Mouse (Mus musculus) mouse trophoblast stem cell (cell line): ENCODE results near the gene Erc1.

ENCODE experiments used
- in situ Hi-C, 2 experiments: fragments of 300-500 bp; cut with MseI, MboI; formaldehyde crosslinking; loops; 2 replicates in 1 of 2; 3 replicates in 1 of 2; pipeline ENCODE4 v1.15.1; 2025

Erc1 gene

DNA sequence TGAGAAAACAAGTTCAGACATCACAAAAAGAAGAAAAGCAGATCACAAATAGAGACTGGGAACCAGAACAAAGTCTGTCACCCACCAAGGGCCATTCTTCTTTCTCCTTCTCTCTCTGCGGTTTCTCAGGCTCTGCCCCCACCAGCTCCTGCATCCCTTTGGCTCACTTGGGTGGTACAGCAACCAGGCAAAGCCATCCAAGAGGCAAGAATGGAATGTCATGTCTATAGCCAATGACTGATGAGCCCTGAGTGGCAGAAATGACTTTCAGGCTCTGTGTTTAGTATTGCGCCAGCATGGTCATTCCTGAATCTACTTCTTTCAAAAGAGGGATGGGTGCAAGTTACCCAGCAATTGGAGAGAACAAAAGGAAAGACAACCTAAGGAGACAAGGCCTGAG, 257.1 kb downstream of the Erc1 start:
- in situ Hi-C loops: no loop called here

DNA sequence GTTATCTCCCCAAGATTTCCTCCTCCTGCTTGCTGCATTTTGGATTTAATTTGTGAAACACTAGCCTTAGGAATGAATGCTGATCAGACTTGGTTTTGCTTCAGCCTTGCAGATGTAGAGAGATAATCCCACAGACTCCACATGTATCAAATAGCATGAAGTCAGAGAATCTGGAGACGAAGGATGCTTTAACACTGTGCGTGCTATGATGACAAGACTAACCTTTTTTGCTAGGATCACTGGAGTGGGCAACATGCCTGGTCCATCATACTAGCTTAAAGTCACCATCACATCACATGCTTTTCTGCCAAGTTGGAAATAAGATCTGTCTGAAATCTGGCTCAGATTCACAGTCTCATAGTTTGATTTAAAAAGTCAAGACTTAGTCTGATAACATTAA, 260.1 kb downstream of the Erc1 start:
- in situ Hi-C loops: no loop called here

DNA sequence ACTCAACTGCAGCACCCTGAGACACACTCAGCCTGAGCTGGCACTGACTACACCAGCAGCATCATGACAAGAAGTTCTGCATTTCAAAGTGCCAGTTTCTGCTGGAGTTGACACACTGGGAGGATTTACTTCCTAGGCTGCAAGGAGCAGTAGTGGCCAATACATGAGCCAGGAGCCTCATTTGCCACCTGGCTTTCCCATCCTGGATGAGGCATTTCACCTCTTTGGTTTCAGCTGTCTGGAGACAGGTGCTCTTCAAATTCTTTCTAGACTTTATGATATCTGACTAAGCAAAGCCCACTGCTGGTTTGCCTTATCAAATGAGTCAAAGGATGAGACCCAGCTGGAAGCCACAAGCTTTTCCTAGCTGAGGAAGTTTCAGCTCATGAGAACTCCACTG, 260.5 kb downstream of the Erc1 start:
- in situ Hi-C loops: no loop called here

- in situ Hi-C loops: no loop called here
These were observed 262.2 kb downstream of the Erc1 start for GRCm38 (mm10) chr6:119585652-119586375.

- in situ Hi-C loops: no loop called here
These were observed 263.9 kb downstream of the Erc1 start for GRCm38 (mm10) chr6:119584061-119584460.

GRCm38 (mm10) chr6:119583165-119583564, 264.8 kb downstream of the Erc1 start:
- in situ Hi-C loops: no loop called here

DNA sequence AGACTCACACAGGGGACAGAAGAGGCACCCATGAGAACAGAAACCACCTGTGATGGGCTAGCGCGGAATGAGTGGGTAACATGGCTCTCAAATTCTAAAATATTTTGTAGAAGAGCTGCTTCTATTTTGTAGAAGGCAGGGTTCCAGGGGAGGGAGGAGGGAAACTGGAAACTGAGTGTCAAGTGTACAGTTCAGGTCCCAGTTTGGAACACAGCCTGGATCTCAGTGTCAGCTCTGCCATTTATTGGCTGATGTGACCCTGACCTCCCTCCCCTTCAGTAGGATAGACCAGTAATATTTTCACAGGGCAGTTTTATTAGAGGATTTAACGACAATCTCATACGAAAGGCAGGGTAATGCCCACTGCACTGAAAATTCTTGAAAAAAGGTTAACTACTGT, 271.3 kb downstream of the Erc1 start:
- in situ Hi-C loops: no loop called here

GRCm38 (mm10) chr6:119575331-119575730, 272.6 kb downstream of the Erc1 start:
- in situ Hi-C loops: no loop called here

GRCm38 (mm10) chr6:119572296-119572695, 275.7 kb downstream of the Erc1 start:
- in situ Hi-C loops: no loop called here

- in situ Hi-C loops: no loop called here
These were observed 277.2 kb downstream of the Erc1 start for GRCm38 (mm10) chr6:119570797-119571196.

GRCm38 (mm10) chr6:119568339-119568738, 279.6 kb downstream of the Erc1 start:
- in situ Hi-C loops: no loop called here

- in situ Hi-C loops: no loop called here
These were observed 282.3 kb downstream of the Erc1 start for GRCm38 (mm10) chr6:119565451-119566379.

GRCm38 (mm10) chr6:119562558-119562957, 285.4 kb downstream of the Erc1 start:
- in situ Hi-C loops: no loop called here

DNA sequence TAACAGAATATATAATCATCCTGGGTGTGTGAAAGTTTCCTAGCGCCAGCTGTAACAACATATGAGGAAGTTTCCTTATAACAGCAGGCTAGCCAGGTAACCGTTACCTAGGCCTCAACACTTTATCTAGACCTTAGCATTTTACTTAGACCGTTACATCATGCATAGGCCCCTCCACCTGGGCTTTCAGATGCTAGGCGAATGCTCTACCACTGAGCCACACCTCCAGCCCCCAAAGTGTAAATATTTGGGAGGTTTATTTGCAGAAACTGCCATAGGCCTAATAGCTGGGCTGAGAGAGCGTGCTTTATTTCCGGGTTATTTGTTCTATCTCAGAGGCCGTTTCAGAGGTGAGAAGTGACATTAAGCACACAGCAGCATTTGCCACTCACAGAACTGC, 289.1 kb downstream of the Erc1 start:
- in situ Hi-C loops: no loop called here

GRCm38 (mm10) chr6:119554439-119554838, 293.5 kb downstream of the Erc1 start:
- in situ Hi-C loops: no loop called here

DNA sequence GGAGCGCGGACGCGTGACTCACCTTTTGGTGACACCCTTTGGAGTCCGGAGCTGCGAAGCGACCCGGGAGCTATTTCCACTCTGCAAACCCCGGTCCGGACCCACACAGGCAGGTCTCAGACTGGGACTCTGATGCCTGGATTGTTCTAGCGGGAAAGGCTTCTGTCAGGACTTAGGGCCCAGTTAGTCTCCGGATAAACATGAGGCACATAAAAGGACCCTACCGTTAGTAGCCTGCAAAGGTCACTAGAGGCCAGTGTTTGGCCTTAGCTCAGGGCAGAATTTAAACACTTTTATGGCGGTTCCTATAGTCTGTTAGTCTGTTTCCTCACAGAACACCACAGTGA, 303.5 kb downstream of the Erc1 start:
- in situ Hi-C loops: no loop called here

- in situ Hi-C loops: no loop called here
These were observed 304.0 kb downstream of the Erc1 start, which contains the start of gene Wnt5b for GRCm38 (mm10) chr6:119543803-119544517. Wnt5b (minus strand) TSS chr6:119544347.

- in situ Hi-C loops: no loop called here
These were observed 304.5 kb downstream of the Erc1 start for GRCm38 (mm10) chr6:119543456-119543802.

DNA sequence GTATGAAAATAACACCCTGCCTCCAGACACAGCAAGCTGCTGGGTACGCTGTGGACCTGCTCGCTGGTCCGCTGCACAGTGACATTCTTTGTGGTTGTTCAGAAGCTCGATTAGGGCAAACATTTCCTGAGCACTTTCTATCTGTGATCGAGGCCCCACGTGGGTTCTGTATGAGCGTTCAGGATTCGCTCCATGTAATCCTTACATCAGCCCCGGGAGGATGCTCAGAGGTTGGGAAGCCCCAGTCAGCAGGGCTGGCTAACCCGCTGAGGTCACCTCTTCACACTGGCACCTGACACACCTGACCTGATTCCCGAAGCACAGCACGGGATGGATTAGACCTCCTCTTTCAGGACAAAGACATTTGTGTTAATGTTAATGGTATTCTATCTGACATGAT, 312.1 kb downstream of the Erc1 start:
- in situ Hi-C loops: no loop called here

DNA sequence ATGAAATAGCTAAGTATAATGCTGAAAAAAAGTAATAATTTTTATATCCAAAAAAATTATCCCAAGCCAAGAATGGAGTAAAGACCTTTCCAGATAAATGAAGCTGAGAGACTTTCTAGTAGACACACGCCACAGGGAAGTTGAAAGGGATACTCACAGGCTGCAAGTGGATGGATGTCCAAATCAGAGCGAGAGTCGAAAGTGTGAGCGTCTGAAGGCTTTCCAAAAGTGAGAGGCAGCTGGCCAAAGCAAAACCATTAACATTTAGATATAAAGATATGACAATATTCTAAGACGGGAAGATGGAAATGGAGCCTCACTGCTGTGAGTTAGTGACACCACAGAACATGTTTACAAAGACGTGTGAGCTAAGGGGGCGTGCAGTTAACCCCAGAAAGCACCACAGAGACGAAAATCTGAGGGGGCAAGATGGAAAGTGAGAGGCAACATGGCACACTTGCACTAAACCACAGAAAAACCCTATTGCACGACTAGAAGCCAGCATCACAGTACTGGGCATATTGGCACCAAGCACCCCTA, 314.7 kb downstream of the Erc1 start:
- in situ Hi-C loops: no loop called here

GRCm38 (mm10) chr6:119529659-119530058, 318.3 kb downstream of the Erc1 start:
- in situ Hi-C loops: no loop called here

DNA sequence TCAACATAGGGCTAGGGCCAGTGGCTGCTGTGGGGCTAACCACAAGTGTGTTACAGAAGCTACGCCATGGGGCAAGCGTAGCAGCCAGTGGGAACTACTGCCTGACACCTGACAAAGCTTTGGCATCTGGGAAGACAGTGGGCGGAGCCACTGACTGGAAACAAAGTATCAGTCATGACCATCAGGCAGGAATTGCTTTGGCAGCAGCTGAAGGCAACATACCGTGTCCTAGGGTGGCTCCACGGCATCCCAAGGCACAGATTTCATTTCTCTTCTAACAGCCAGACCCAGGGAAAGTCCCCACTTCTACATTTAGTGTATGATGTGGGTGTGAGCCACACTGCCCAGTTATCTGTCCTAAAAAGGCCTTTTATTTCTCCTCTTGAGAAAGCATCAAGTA, 321.5 kb downstream of the Erc1 start:
- in situ Hi-C loops: no loop called here
